Mouse (Mus musculus): Measurements from ENCODE around the gene Itgb3. TPM values are rescaled to one million over a fixed set of nuclear protein-coding genes. Genes with fewer than 3 reads are reported as not detected.

Itgb3 gene
- polyA plus RNA-seq, 1 experiment from 2014 or later: 25.3 TPM

GRCm38 (mm10) chr11:104619084-104620022 is 11.6 kb downstream of the Itgb3 start:
- in situ Hi-C loops (cut with MboI; ENCODE audit: low pct_unique_long_range_greater_than_20kb): no loop called here
- POLR2A ChIA-PET: no interaction called here
- no peak for TF ChIP-seq CTCF (IDR thresholded peaks at IDR 0.05)
- no peaks in the 10 kb centered on the region for H3K27me3 ChIP-seq
- DNase-seq (ENCODE audit: low read depth, low spot score): no peak
- ATAC-seq: peak; percentile 61
- CTCF ChIA-PET: interaction anchor here (1.3 to 1.7 kb wide), 2 partner anchors 10 to 20 kb away, joined by 3 to 6 read pairs; no protein-coding TSS in a partner anchor

- ChIA-PET POLR2A (no interaction called here), CTCF (interaction anchor here (1.4 to 1.8 kb wide), 2 partner anchors 9 to 32 kb away, joined by 3 to 6 read pairs; no protein-coding TSS in a partner anchor)
- no peak for DNase-seq (ENCODE audit: low read depth, low spot score)
- in situ Hi-C loops (cut with MboI; ENCODE audit: low pct_unique_long_range_greater_than_20kb): no loop called here
- ATAC-seq: no peak
- no peak for TF ChIP-seq CTCF (IDR thresholded peaks at IDR 0.05)
- H3K27me3 ChIP-seq: no peaks in the 10 kb centered on the region
These were observed 14.5 kb downstream of the Itgb3 start for GRCm38 (mm10) chr11:104622040-104622962.

- POLR2A ChIA-PET: no interaction called here
- TF ChIP-seq CTCF (IDR thresholded peaks at IDR 0.05): no peak
These were observed 17.1 kb downstream of the Itgb3 start for GRCm38 (mm10) chr11:104624791-104625391.

GRCm38 (mm10) chr11:104625453-104626402 is 17.9 kb downstream of the Itgb3 start:
- CTCF ChIA-PET: interaction anchor here (0.9 to 2.9 kb wide), 6 partner anchors 11 to 66 kb away, joined by 3 to 18 read pairs (median 4); no protein-coding TSS in a partner anchor
- TF ChIP-seq CTCF (IDR thresholded peaks at IDR 0.05): no peak
- ATAC-seq (no peak), DNase-seq (ENCODE audit: low read depth, low spot score) (no peak)
- POLR2A ChIA-PET: interaction anchor here (0.9 kb wide), 1 partner anchor 34 kb away, joined by 3 read pairs; no protein-coding TSS in a partner anchor
- in situ Hi-C loops (cut with MboI; ENCODE audit: low pct_unique_long_range_greater_than_20kb): no loop called here
- no peaks in the 10 kb centered on the region for H3K27me3 ChIP-seq

More at GRCm38 (mm10) chr11:104624791-104625391, 17.1 kb downstream of the Itgb3 start:
- in situ Hi-C loops (cut with MboI; ENCODE audit: low pct_unique_long_range_greater_than_20kb): no loop called here
- DNase-seq (ENCODE audit: low read depth, low spot score) (peak; percentile 92), ATAC-seq (peak; percentile 60)
- CTCF ChIA-PET: interaction anchor here (0.9 to 2.9 kb wide), 8 partner anchors 11 to 65 kb away, joined by 3 to 18 read pairs (median 4); no protein-coding TSS in a partner anchor
- no peaks in the 10 kb centered on the region for H3K27me3 ChIP-seq

GRCm38 (mm10) chr11:104626635-104627034 is 18.8 kb downstream of the Itgb3 start:
- TF ChIP-seq CTCF (IDR thresholded peaks at IDR 0.05): no peak
- CTCF ChIA-PET: interaction anchor here (1.1 to 2.9 kb wide), 4 partner anchors 15 to 37 kb away, joined by 4 to 18 read pairs (median 8); no protein-coding TSS in a partner anchor
- DNase-seq (ENCODE audit: low read depth, low spot score) (no peak), ATAC-seq (no peak)
- in situ Hi-C loops (cut with MboI; ENCODE audit: low pct_unique_long_range_greater_than_20kb): no loop called here
- H3K27me3 ChIP-seq: no peaks in the 10 kb centered on the region
- POLR2A ChIA-PET: interaction anchor here (0.6 to 1.1 kb wide), 4 partner anchors 17 to 1462 kb away, joined by 3 to 8 read pairs (median 4); no protein-coding TSS in a partner anchor

GRCm38 (mm10) chr11:104627616-104628301 is 20.0 kb downstream of the Itgb3 start:
- no peak for TF ChIP-seq CTCF (IDR thresholded peaks at IDR 0.05)
- ChIA-PET POLR2A (interaction anchor here (0.6 to 1.1 kb wide), 3 partner anchors 18 to 42 kb away, joined by 3 to 4 read pairs (median 3); no protein-coding TSS in a partner anchor), CTCF (interaction anchor here (0.7 to 1.4 kb wide), 4 partner anchors 10 to 37 kb away, joined by 3 to 5 read pairs (median 4); no protein-coding TSS in a partner anchor)
- DNase-seq (ENCODE audit: low read depth, low spot score): peak; percentile 95
- ATAC-seq: peak; percentile 76
- H3K27me3 ChIP-seq: no peaks in the 10 kb centered on the region
- in situ Hi-C loops (cut with MboI; ENCODE audit: low pct_unique_long_range_greater_than_20kb): no loop called here

- in situ Hi-C loops (cut with MboI; ENCODE audit: low pct_unique_long_range_greater_than_20kb): no loop called here
- CTCF ChIA-PET: interaction anchor here (0.7 to 1.4 kb wide), 2 partner anchors 10 to 36 kb away, joined by 3 read pairs; no protein-coding TSS in a partner anchor
- TF ChIP-seq CTCF (IDR thresholded peaks at IDR 0.05): no peak
- H3K27me3 ChIP-seq: no peaks in the 10 kb centered on the region
- no peak for ATAC-seq
- DNase-seq (ENCODE audit: low read depth, low spot score): no peak
- POLR2A ChIA-PET: interaction anchor here (0.6 to 0.8 kb wide), 2 partner anchors 24 to 27 kb away, joined by 3 to 4 read pairs; no protein-coding TSS in a partner anchor
These were observed 20.8 kb downstream of the Itgb3 start for GRCm38 (mm10) chr11:104628566-104628965.

GRCm38 (mm10) chr11:104630185-104630835 is 22.5 kb downstream of the Itgb3 start:
- DNase-seq (ENCODE audit: low read depth, low spot score) (no peak), ATAC-seq (no peak)
- TF ChIP-seq CTCF (IDR thresholded peaks at IDR 0.05): no peak
- ChIA-PET CTCF (interaction anchor here (0.9 to 3.8 kb wide), 4 partner anchors 18 to 87 kb away, joined by 3 to 14 read pairs (median 4); no protein-coding TSS in a partner anchor), POLR2A (interaction anchor here (0.6 kb wide), 2 partner anchors 43 to 106 kb away, joined by 3 read pairs; no protein-coding TSS in a partner anchor)
- in situ Hi-C loops (cut with MboI; ENCODE audit: low pct_unique_long_range_greater_than_20kb): no loop called here
- no peaks in the 10 kb centered on the region for H3K27me3 ChIP-seq
